Mouse (Mus musculus) gastrocnemius, adult 18-20 months (tissue): ENCODE results near the gene Tent5d. TPM values are rescaled to one million over a fixed set of nuclear protein-coding genes. Genes with fewer than 3 reads are reported as not detected.

ENCODE experiments used
- DNase-seq: peaks from one replicate; pipeline ENCODE4 v3.0.0; 2021; ENCODE audit warnings: low spot score
- long read RNA-seq, 2 experiments: library from polyadenylated mRNA; stranded (forward); transcript quantifications; one replicate each; pipeline ENCODE4 v2.0.0; 2021
- total RNA-seq, 2 experiments: library from RNA; stranded (reverse); gene quantifications; 2 replicates each; pipeline ENCODE4 v1.2.3; 2021

Gene Tent5d
- total RNA-seq = not detected
- long read RNA-seq, experiment 1 = 0 reads
- long read RNA-seq, experiment 2 = 0 reads

GRCm38 (mm10) chrX:107792290-107792689, at the start of gene Tent5d:
TSS of gene Tent5d (plus strand) at chrX:107792590.
- no peak for DNase-seq

GRCm38 (mm10) chrX:107767896-107768295, 24.5 kb upstream of the Tent5d start:
- no peak for DNase-seq

- DNase-seq = no peak
These were observed 2.3 kb upstream of the Tent5d start for GRCm38 (mm10) chrX:107790136-107790535.

GRCm38 (mm10) chrX:107790750-107791493, 1.5 kb upstream of the Tent5d start:
- no peak for DNase-seq

GRCm38 (mm10) chrX:107795785-107796184, 3.4 kb downstream of the Tent5d start:
- DNase-seq = no peak

- no peak for DNase-seq
These were observed 4.5 kb downstream of the Tent5d start for GRCm38 (mm10) chrX:107796919-107797318.

- DNase-seq = no peak
These were observed 19.7 kb downstream of the Tent5d start for GRCm38 (mm10) chrX:107812120-107812519.

- peak; percentile 2 for DNase-seq
These were observed 23.3 kb downstream of the Tent5d start for GRCm38 (mm10) chrX:107815502-107816217.

GRCm38 (mm10) chrX:107816218-107816554, 23.8 kb downstream of the Tent5d start, which contains the start of gene 2610002M06Rik:
TSS of gene 2610002M06Rik (minus strand) at chrX:107816334.
- DNase-seq = peak; percentile 86

- DNase-seq = no peak
These were observed 24.3 kb downstream of the Tent5d start for GRCm38 (mm10) chrX:107816726-107817125.

GRCm38 (mm10) chrX:107858165-107858564, 65.8 kb downstream of the Tent5d start:
- no peak for DNase-seq

Other genes starting within 250 kb of the Tent5d start
- not detected for gene Tbx22, start 124.6 kb upstream of the Tent5d start, total RNA-seq
- gene 2610002M06Rik, start 23.7 kb downstream of the Tent5d start, total RNA-seq = 1 to 10 TPM; 5.3 to 6.1 TPM
- not detected for gene Gm732, start 155.9 kb downstream of the Tent5d start, total RNA-seq